Mouse (Mus musculus) G1E (cell line): ENCODE measurements at regions not wholly inside any gene's neighbourhood (a gene's known extent, or its start where the extent isn't known, plus 50 kb on each side); places are given as distances from the start of the nearest gene placed in this dataset.

ENCODE experiments used
- CTCF ChIP-seq: IDR thresholded peaks from 2 replicates; pipeline ENCODE4 v1.5.1; 2012; ENCODE audit warnings: low read depth, low read length, inconsistent platforms, mixed read lengths
- GATA1 ChIP-seq: IDR thresholded peaks from 2 replicates; pipeline ENCODE4 v1.6.1; 2012; ENCODE audit warnings: borderline replicate concordance, low read length, inconsistent platforms, mixed read lengths
- TAL1 ChIP-seq: conservative IDR thresholded peaks from 2 replicates; pipeline ENCODE4 v1.6.1; 2012; ENCODE audit warnings: low read depth, low read length, inconsistent platforms, mixed read lengths

- TF ChIP-seq TAL1 (no peak), CTCF (no peak), GATA1 (no peak)
Observed at GRCm38 (mm10) chr8:116430051-116430450, 74.7 kb upstream of the Dynlrb2 start.
